Mouse (Mus musculus) ES-E14 (cell line): ENCODE results near the gene Sgsh.

ENCODE experiments used
- CHD2 ChIP-seq: IDR thresholded peaks from 2 replicates; pipeline ENCODE4 v1.6.1; 2014; ENCODE audit warnings: mild to moderate bottlenecking, low read depth, low read length, inconsistent platforms
- MAFK ChIP-seq: IDR thresholded peaks from 2 replicates; pipeline ENCODE4 v1.6.1; 2014; ENCODE audit warnings: mild to moderate bottlenecking, low read depth, low read length, inconsistent platforms; ENCODE audit not compliant: insufficient read depth
- ZC3H11A ChIP-seq: IDR thresholded peaks from 2 replicates; pipeline ENCODE4 v1.6.1; 2012; ENCODE audit warnings: low read depth, mild to moderate bottlenecking, inconsistent platforms, low read length, borderline replicate concordance
- ZNF384 ChIP-seq: IDR thresholded peaks from 2 replicates; pipeline ENCODE4 v1.6.1; 2012; ENCODE audit warnings: low read depth, low read length, inconsistent platforms

DNA sequence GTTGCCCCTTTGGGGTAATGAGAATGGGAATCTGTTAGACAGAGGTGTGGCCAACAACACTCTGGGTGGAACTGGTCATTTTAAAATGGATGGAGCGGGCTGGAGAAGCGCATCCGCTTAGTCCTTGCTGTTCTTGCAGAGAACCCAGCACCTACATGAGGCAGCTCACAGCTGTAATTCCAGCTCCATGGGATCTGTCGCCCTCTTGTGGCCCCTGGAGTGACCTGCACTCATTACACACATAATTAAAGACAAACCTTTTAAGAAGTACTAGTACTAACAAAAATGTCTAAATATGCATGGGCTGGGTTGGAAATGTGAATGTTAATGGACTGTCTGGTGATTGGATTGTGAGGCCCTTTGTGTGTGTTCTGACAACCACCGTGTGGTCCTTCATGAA is 49.3 kb upstream of the Sgsh start:
- TF ChIP-seq CHD2 = no peak
- TF ChIP-seq ZNF384 = no peak
- peak; percentile 96 for TF ChIP-seq ZC3H11A
- no peak for TF ChIP-seq MAFK
